ENCODE assay signal across 10 mouse cellular contexts in the genomic region with DNA sequence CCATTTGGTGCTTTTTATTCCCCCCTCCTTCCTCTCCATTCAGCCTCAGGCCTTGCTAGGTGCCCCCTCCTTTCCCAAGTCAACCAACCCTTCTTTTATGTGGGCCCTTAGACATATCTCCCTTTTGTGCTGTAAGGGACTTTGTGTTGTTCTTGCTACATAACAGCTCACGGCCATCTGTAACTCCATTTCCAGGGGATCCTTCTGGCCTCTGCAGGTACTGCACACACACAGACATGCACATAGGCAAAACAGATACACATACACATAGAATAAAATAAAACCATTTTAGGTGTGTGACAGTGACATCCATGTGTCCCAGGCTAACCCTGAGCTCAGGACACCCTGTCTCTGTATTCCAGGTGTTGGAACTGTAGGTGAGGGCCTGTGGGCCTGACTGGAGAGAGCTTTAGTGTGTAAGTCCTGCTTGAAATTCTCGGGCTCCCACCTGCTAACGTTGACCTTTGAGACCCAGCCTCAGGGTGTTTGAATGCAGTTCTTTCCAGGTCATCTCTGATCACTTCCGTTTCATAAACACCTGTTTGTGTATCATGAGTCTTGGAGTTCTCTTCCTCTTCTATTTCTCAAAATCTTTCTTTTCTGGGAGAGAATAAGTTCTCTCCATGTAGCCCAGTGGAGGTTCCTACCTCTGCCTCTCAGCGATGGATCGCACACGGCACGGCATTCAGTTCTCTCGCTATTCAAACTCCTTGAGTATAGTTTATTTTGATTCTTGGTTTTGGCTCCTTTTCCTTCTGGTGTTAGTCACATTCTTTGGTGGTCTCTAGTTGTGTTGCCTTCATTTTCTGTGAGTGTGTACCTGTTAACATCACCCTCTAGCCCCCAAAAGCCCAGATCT. TPM values are rescaled to one million over a fixed set of nuclear protein-coding genes. Genes with fewer than 3 reads are reported as not detected.
DNase-seq lines count a peak whose midpoint lies in the region; ATAC-seq lines count a peak whose summit lies in the region.
"Had no signal": no experiment of that assay in that cellular context is flagged by ENCODE, and none has a peak within 500 bp of the region (broad histone marks: within the 10 kb centered on the region; RNA-seq: fewer than 3 reads in every experiment).

No protein-coding gene starts in this region.

- H3K9me3 ChIP-seq in heart, embryonic 13.5 days = no peaks in the 10 kb centered on the region
- H3K9me3 ChIP-seq in neural tube, embryonic 11.5 days (ENCODE audit: control insufficient read depth, low read length) = no peaks in the 10 kb centered on the region
- H3K9me3 ChIP-seq in intestine, embryonic 14.5 days (ENCODE audit: control insufficient read depth, low read length) = no peaks in the 10 kb centered on the region

- H3K9ac ChIP-seq in heart, embryonic 13.5 days = peak overlapping the region; percentile 51; the same call in 1 of the 2 replicates
- H3K9ac ChIP-seq in neural tube, embryonic 11.5 days (ENCODE audit: low read length) = no peak overlapping the region
- no peak overlapping the region for H3K9ac ChIP-seq in intestine, embryonic 14.5 days (ENCODE audit: low read length)

- H3K4me1 ChIP-seq in heart, embryonic 13.5 days = peaks cover 35% of the 10 kb centered on the region
- peaks cover 3% of the 10 kb centered on the region; the same call in 1 of the 2 replicates for H3K4me1 ChIP-seq in neural tube, embryonic 11.5 days (ENCODE audit: control insufficient read depth, insufficient read depth, low read length)
- H3K4me1 ChIP-seq in intestine, embryonic 14.5 days (replicated peaks; ENCODE audit: control insufficient read depth, insufficient read depth, low read length) = peaks cover 9% of the 10 kb centered on the region

- WGBS in heart, embryonic 13.5 days = 92% methylated on average over 9 of the region's 9 CpGs
- 96% methylated on average over 9 of the region's 9 CpGs for WGBS in neural tube, embryonic 11.5 days
- 90% methylated on average over 9 of the region's 9 CpGs for WGBS in intestine, embryonic 14.5 days

- H3K4me3 ChIP-seq in heart, embryonic 13.5 days = peak overlapping the region; percentile 87
- 0 out of 2 replicates have a peak overlapping the region, but pooled peaks have one; percentile 3 for H3K4me3 ChIP-seq in neural tube, embryonic 11.5 days (ENCODE audit: low read depth, low read length)
- 0 out of 2 replicates have a peak overlapping the region, but pooled peaks have one; percentile 92 for H3K4me3 ChIP-seq in intestine, embryonic 14.5 days (ENCODE audit: low read depth, low read length)
- H3K4me3 ChIP-seq: gastrocnemius, adult 2 months had no signal

- H3K27ac ChIP-seq in heart, embryonic 13.5 days (replicated peaks) = no peak overlapping the region
- H3K27ac ChIP-seq in neural tube, embryonic 11.5 days (ENCODE audit: low read depth, low read length) = no peak overlapping the region
- H3K27ac ChIP-seq in intestine, embryonic 14.5 days (ENCODE audit: low read depth) = no peak overlapping the region
- H3K27ac ChIP-seq: gastrocnemius, adult 2 months had no signal

- no peak for ATAC-seq in heart, embryonic 13.5 days (ENCODE audit: extremely low read depth, insufficient number of reproducible peaks, low FRiP score, low TSS enrichment)
- ATAC-seq in neural tube, embryonic 11.5 days (ENCODE audit: insufficient read depth, low FRiP score, low TSS enrichment) = no peak
- ATAC-seq in intestine, embryonic 14.5 days (replicated peaks; ENCODE audit: low FRiP score, low TSS enrichment, low read depth) = no peak

- peaks cover 54% of the 10 kb centered on the region for H3K36me3 ChIP-seq in heart, embryonic 13.5 days
- H3K36me3 ChIP-seq in neural tube, embryonic 11.5 days (ENCODE audit: control insufficient read depth, insufficient read depth, low read length) = peaks cover 14% of the 10 kb centered on the region
- H3K36me3 ChIP-seq in intestine, embryonic 14.5 days (ENCODE audit: control insufficient read depth, insufficient read depth, low read length) = peaks cover 48% of the 10 kb centered on the region

- intact Hi-C loops in left cerebral cortex, postnatal 25 days (cut with DNase I) = no loop called here

- DNase-seq in heart, adult 9 months (ENCODE audit: low spot score in 2 of 2) = no peak
- DNase-seq in neural tube, embryonic 11.5 days (ENCODE audit: low spot score) = no peak
- DNase-seq in neural tube, embryonic 10.5 days (ENCODE audit: extremely low spot score, low spot score) = no peak
- no peak for DNase-seq in intestine, embryonic 14.5 days (ENCODE audit: low spot score)
- DNase-seq in left cerebral cortex, postnatal 25 days (ENCODE audit: low spot score in 2 of 2) = no peak
- DNase-seq in T-cell, adult 2 months (ENCODE audit: low spot score) = no peak
- no peak for DNase-seq in testis, postnatal 10 days (ENCODE audit: low spot score)
- DNase-seq: cerebellum, adult 11-12 months; gastrocnemius, adult 2 months had no signal

- peak overlapping the region; percentile 74 for H3K4me2 ChIP-seq in heart, embryonic 13.5 days
- peak overlapping the region; percentile 10 for H3K4me2 ChIP-seq in neural tube, embryonic 11.5 days (ENCODE audit: low read depth)
- peak overlapping the region; percentile 77 for H3K4me2 ChIP-seq in intestine, embryonic 14.5 days (ENCODE audit: low read length)

- H3K27me3 ChIP-seq in heart, embryonic 13.5 days (replicated peaks) = no peaks in the 10 kb centered on the region
- no peaks in the 10 kb centered on the region for H3K27me3 ChIP-seq in neural tube, embryonic 11.5 days (ENCODE audit: control insufficient read depth, insufficient read depth, low read length)
- no peaks in the 10 kb centered on the region for H3K27me3 ChIP-seq in intestine, embryonic 14.5 days (replicated peaks; ENCODE audit: control insufficient read depth, insufficient read depth, low read length)

RNA-seq across cellular contexts. Expression of a gene that starts 2.3 kb away (rescaled TPM):
- polyA plus RNA-seq in heart, embryonic 13.5 days (2015; fragmentation: Nextera tagmentation; extraction: Ambion mirVana) = 259 TPM in 2 replicates
- 335 and 359 TPM in 2 replicates for polyA plus RNA-seq in neural tube, embryonic 11.5 days (2014; fragmentation: Nextera tagmentation; extraction: Ambion mirVana)
- polyA plus RNA-seq in intestine, embryonic 14.5 days (2014; fragmentation: Nextera tagmentation; extraction: Ambion mirVana) = 292 and 293 TPM in 2 replicates
- 1 to 10 TPM; 6.7 to 8.0 TPM for total RNA-seq in left cerebral cortex, postnatal 25 days (2021)

RNA-seq across cellular contexts. Expression of a gene that starts 21.1 kb away (rescaled TPM):
- 21.9 and 22.6 TPM in 2 replicates for polyA plus RNA-seq in heart, embryonic 13.5 days (2015; fragmentation: Nextera tagmentation; extraction: Ambion mirVana)
- polyA plus RNA-seq in neural tube, embryonic 11.5 days (2014; fragmentation: Nextera tagmentation; extraction: Ambion mirVana) = 27.3 and 28.7 TPM in 2 replicates
- polyA plus RNA-seq in intestine, embryonic 14.5 days (2014; fragmentation: Nextera tagmentation; extraction: Ambion mirVana) = 32.5 and 35.2 TPM in 2 replicates
- 10 to 100 TPM; 40.5 to 40.9 TPM for total RNA-seq in left cerebral cortex, postnatal 25 days (2021)

RNA-seq across cellular contexts. Expression of a gene that starts 42.5 kb away (rescaled TPM):
- 2.4 and 3.8 TPM in 2 replicates for polyA plus RNA-seq in heart, embryonic 13.5 days (2015; fragmentation: Nextera tagmentation; extraction: Ambion mirVana)
- polyA plus RNA-seq in neural tube, embryonic 11.5 days (2014; fragmentation: Nextera tagmentation; extraction: Ambion mirVana) = 102 and 104 TPM in 2 replicates
- polyA plus RNA-seq in intestine, embryonic 14.5 days (2014; fragmentation: Nextera tagmentation; extraction: Ambion mirVana) = 8.7 and 10.4 TPM in 2 replicates
- total RNA-seq in left cerebral cortex, postnatal 25 days (2021) = 10 to 100 TPM; 27.7 to 31.5 TPM

Comparison
In these comparisons a context has a peak if more than half of its experiments do, and no peak if none do; other contexts are left out.
1. H3K4me2 ChIP-seq: peak in every context shown above with its lines; median percentile 77 in intestine, embryonic 14.5 days; 74 in heart, embryonic 13.5 days; 10 in neural tube, embryonic 11.5 days.
2. H3K4me3 ChIP-seq: peak in every context shown above with its lines; median percentile 92 in intestine, embryonic 14.5 days; 87 in heart, embryonic 13.5 days; 3 in neural tube, embryonic 11.5 days.